Mouse (Mus musculus) neural tube, embryonic 12.5 days (tissue): Measurements from ENCODE around the gene Fam210b. TPM values are rescaled to one million over a fixed set of nuclear protein-coding genes. Genes with fewer than 3 reads are reported as not detected.

Source experiments
- ATAC-seq: fragments of 200-750 bp; cut with Nextera tagmentation; 2 replicates; pipeline ENCODE4 v1.8.0; 2017; ENCODE audit warnings: low read depth, mild to moderate bottlenecking, moderate TSS enrichment, moderate library complexity; ENCODE audit not compliant: low FRiP score
- H3K27ac ChIP-seq: fragments of 300-500 bp; sonication (generic); 2 replicates; pipeline ENCODE4 v1.5.1; 2016
- H3K27me3 ChIP-seq: fragments of 300-500 bp; sonication (generic); replicated peaks from 2 replicates; pipeline ENCODE4 v1.6.1; 2016; ENCODE audit warnings: mild to moderate bottlenecking
- H3K36me3 ChIP-seq: fragments of 300-500 bp; sonication (generic); 2 replicates; pipeline ENCODE4 v1.6.1; 2016; ENCODE audit warnings: mild to moderate bottlenecking
- H3K4me1 ChIP-seq: fragments of 300-500 bp; sonication (generic); 2 replicates; pipeline ENCODE4 v1.6.1; 2016
- H3K4me2 ChIP-seq: fragments of 300-500 bp; sonication (generic); replicated peaks from 2 replicates; pipeline ENCODE4 v1.6.1; 2016; ENCODE audit warnings: mild to moderate bottlenecking
- H3K4me3 ChIP-seq: fragments of 300-500 bp; sonication (generic); 2 replicates; pipeline ENCODE4 v1.5.1; 2016
- H3K9ac ChIP-seq: fragments of 300-500 bp; sonication (generic); 2 replicates; pipeline ENCODE4 v1.6.1; 2016; ENCODE audit warnings: mild to moderate bottlenecking
- H3K9me3 ChIP-seq: fragments of 300-500 bp; sonication (generic); 2 replicates; pipeline ENCODE4 v1.6.1; 2016; ENCODE audit warnings: mild to moderate bottlenecking
- WGBS: fragments of 180-500 bp; shearing (Covaris S2); methylation state at CpG from one replicate; pipeline ENCODE4 v1.1.7; 2016; 5-methylcytosine and 5-hydroxymethylcytosine counted together
- polyA plus RNA-seq: library from polyadenylated mRNA; unstranded; fragments of >200 nt; fragmentation: Nextera tagmentation; extraction: Ambion mirVana; gene quantifications from 2 replicates; pipeline ENCODE4 v1.2.1, GENCODE M21; 2016

Gene Fam210b
- polyA plus RNA-seq, 1 experiment from 2014 or later, result 35.6 TPM

- no peak for ATAC-seq
- Histone ChIP-seq H3K27ac (no peak overlapping the region), H3K4me3 (no peak overlapping the region), H3K9ac (no peak overlapping the region), H3K9me3 (no peaks in the 10 kb centered on the region), H3K36me3 (no peaks in the 10 kb centered on the region), H3K27me3 (no peaks in the 10 kb centered on the region), H3K4me1 (peaks cover 3% of the 10 kb centered on the region), H3K4me2 (no peak overlapping the region)
- WGBS, result 81% methylated on average over 19 of the region's 19 CpGs
Observed at GRCm38 (mm10) chr2:172338206-172338942, 7.0 kb upstream of the Fam210b start.

- H3K4me2 ChIP-seq, result no peak overlapping the region
Observed at GRCm38 (mm10) chr2:172340936-172341335, 4.4 kb upstream of the Fam210b start.

GRCm38 (mm10) chr2:172341606-172342005, 3.8 kb upstream of the Fam210b start:
- Histone ChIP-seq H3K4me2 (no peak overlapping the region), H3K9me3 (no peaks in the 10 kb centered on the region), H3K27me3 (no peaks in the 10 kb centered on the region), H3K27ac (no peak overlapping the region), H3K4me1 (peaks cover 10% of the 10 kb centered on the region; the same call in 1 of the 2 replicates), H3K36me3 (no peaks in the 10 kb centered on the region), H3K4me3 (no peak overlapping the region), H3K9ac (no peak overlapping the region)
- no peak for ATAC-seq
- WGBS, result 42% methylated on average over 5 of the region's 5 CpGs

More at GRCm38 (mm10) chr2:172340936-172341335, 4.4 kb upstream of the Fam210b start:
- Histone ChIP-seq H3K9me3 (no peaks in the 10 kb centered on the region), H3K36me3 (no peaks in the 10 kb centered on the region), H3K4me3 (no peak overlapping the region), H3K27ac (no peak overlapping the region), H3K4me1 (peaks cover 7% of the 10 kb centered on the region; the same call in 1 of the 2 replicates), H3K27me3 (no peaks in the 10 kb centered on the region), H3K9ac (no peak overlapping the region)
- 32% methylated on average over 3 of the region's 3 CpGs for WGBS
- no peak for ATAC-seq

GRCm38 (mm10) chr2:172343751-172344150, 1.6 kb upstream of the Fam210b start:
- Histone ChIP-seq H3K4me3 (no peak overlapping the region), H3K4me1 (peaks cover 12% of the 10 kb centered on the region), H3K27ac (no peak overlapping the region), H3K27me3 (no peaks in the 10 kb centered on the region), H3K9me3 (no peaks in the 10 kb centered on the region), H3K9ac (no peak overlapping the region), H3K36me3 (no peaks in the 10 kb centered on the region), H3K4me2 (no peak overlapping the region)
- ATAC-seq, result no peak
- WGBS, result 93% methylated on average over 7 of the region's 7 CpGs

GRCm38 (mm10) chr2:172344669-172345068, 696 bp upstream of the Fam210b start:
- Histone ChIP-seq H3K27me3 (no peaks in the 10 kb centered on the region), H3K9ac (no peak overlapping the region), H3K4me1 (peaks cover 12% of the 10 kb centered on the region), H3K9me3 (no peaks in the 10 kb centered on the region), H3K36me3 (no peaks in the 10 kb centered on the region), H3K27ac (no peak overlapping the region), H3K4me2 (peak overlapping the region; percentile 95), H3K4me3 (no peak overlapping the region)
- WGBS, result 34% methylated on average over 5 of the region's 5 CpGs
- peak; percentile 4; the same call in 1 of the 2 replicates for ATAC-seq

- ATAC-seq, result peak; percentile 19; the same call in 1 of the 2 replicates
- Histone ChIP-seq H3K27ac (no peak overlapping the region; the same call in 1 of the 2 replicates), H3K4me2 (peak overlapping the region; percentile 95), H3K9me3 (no peaks in the 10 kb centered on the region), H3K27me3 (no peaks in the 10 kb centered on the region), H3K36me3 (no peaks in the 10 kb centered on the region), H3K9ac (peak overlapping the region; percentile 74), H3K4me3 (peak overlapping the region; percentile 63), H3K4me1 (peaks cover 12% of the 10 kb centered on the region)
- 11% methylated on average over 31 of the region's 31 CpGs for WGBS
Observed at GRCm38 (mm10) chr2:172346034-172346929, 917 bp downstream of the Fam210b start.

- no peak for ATAC-seq
- 60% methylated on average over 8 of the region's 8 CpGs for WGBS
- Histone ChIP-seq H3K36me3 (no peaks in the 10 kb centered on the region), H3K27ac (no peak overlapping the region), H3K9me3 (no peaks in the 10 kb centered on the region), H3K9ac (0 out of 2 replicates have a peak overlapping the region, but pooled peaks have one; percentile 6), H3K4me1 (peaks cover 12% of the 10 kb centered on the region), H3K27me3 (no peaks in the 10 kb centered on the region), H3K4me3 (0 out of 2 replicates have a peak overlapping the region, but pooled peaks have one; percentile 63), H3K4me2 (peak overlapping the region; percentile 95)
Observed at GRCm38 (mm10) chr2:172346933-172347611, 1.7 kb downstream of the Fam210b start.

- Histone ChIP-seq H3K9me3 (no peaks in the 10 kb centered on the region), H3K4me3 (no peak overlapping the region), H3K27ac (no peak overlapping the region), H3K4me2 (0 out of 2 replicates have a peak overlapping the region, but pooled peaks have one; percentile 95), H3K36me3 (no peaks in the 10 kb centered on the region), H3K4me1 (peaks cover 12% of the 10 kb centered on the region), H3K9ac (no peak overlapping the region), H3K27me3 (no peaks in the 10 kb centered on the region)
- ATAC-seq, result no peak
- 44% methylated on average over 3 of the region's 3 CpGs for WGBS
Observed at GRCm38 (mm10) chr2:172348297-172348950, 3.1 kb downstream of the Fam210b start.

- no peak for ATAC-seq
- Histone ChIP-seq H3K36me3 (peaks cover 2% of the 10 kb centered on the region; the same call in 1 of the 2 replicates), H3K9ac (no peak overlapping the region), H3K4me3 (no peak overlapping the region), H3K27ac (no peak overlapping the region), H3K4me2 (no peak overlapping the region), H3K27me3 (no peaks in the 10 kb centered on the region), H3K9me3 (no peaks in the 10 kb centered on the region), H3K4me1 (peaks cover 10% of the 10 kb centered on the region)
- 80% methylated on average over 14 of the region's 14 CpGs for WGBS
Observed at GRCm38 (mm10) chr2:172349776-172350175, 4.4 kb downstream of the Fam210b start.

- Histone ChIP-seq H3K27ac (no peak overlapping the region), H3K27me3 (no peaks in the 10 kb centered on the region), H3K4me1 (peaks cover 8% of the 10 kb centered on the region; the same call in 1 of the 2 replicates), H3K4me3 (no peak overlapping the region), H3K36me3 (peaks cover 11% of the 10 kb centered on the region), H3K4me2 (no peak overlapping the region), H3K9me3 (no peaks in the 10 kb centered on the region), H3K9ac (no peak overlapping the region)
- whole genome bisulfite sequencing, result 79% methylated on average over 8 of the region's 8 CpGs
- ATAC-seq, result no peak
Observed at GRCm38 (mm10) chr2:172350773-172351172, 5.4 kb downstream of the Fam210b start.

GRCm38 (mm10) chr2:172353218-172353617, 7.9 kb downstream of the Fam210b start:
- Histone ChIP-seq H3K27ac (no peak overlapping the region), H3K4me1 (no peaks in the 10 kb centered on the region; the same call in 1 of the 2 replicates), H3K9ac (no peak overlapping the region), H3K36me3 (peaks cover 34% of the 10 kb centered on the region), H3K4me2 (no peak overlapping the region), H3K4me3 (no peak overlapping the region), H3K9me3 (no peaks in the 10 kb centered on the region), H3K27me3 (no peaks in the 10 kb centered on the region)
- no peak for ATAC-seq
- WGBS, result 61% methylated on average over 9 of the region's 9 CpGs
